Mouse (Mus musculus) kidney, postnatal 10 days (tissue): ENCODE data around the gene Dmap1.

Experiments
- DNase-seq: peaks from one replicate; pipeline ENCODE4 v3.0.0; 2021; ENCODE audit warnings: mixed read lengths

The Dmap1 gene

GRCm38 (mm10) chr4:117655500-117655863 lies 26.6 kb downstream of the Dmap1 start:
- DNase-seq, result no peak

GRCm38 (mm10) chr4:117654703-117655499 lies 27.2 kb downstream of the Dmap1 start:
- no peak for DNase-seq

GRCm38 (mm10) chr4:117654016-117654702 lies 27.9 kb downstream of the Dmap1 start:
- no peak for DNase-seq

GRCm38 (mm10) chr4:117652727-117653126 lies 29.3 kb downstream of the Dmap1 start:
- DNase-seq, result no peak

GRCm38 (mm10) chr4:117651626-117652101 lies 30.4 kb downstream of the Dmap1 start:
- DNase-seq, result no peak

GRCm38 (mm10) chr4:117646926-117647755 lies 34.9 kb downstream of the Dmap1 start:
- DNase-seq, result no peak

GRCm38 (mm10) chr4:117646496-117646895 lies 35.6 kb downstream of the Dmap1 start:
- DNase-seq, result no peak

- no peak for DNase-seq
These were observed 36.2 kb downstream of the Dmap1 start for GRCm38 (mm10) chr4:117645859-117646258.

GRCm38 (mm10) chr4:117645031-117645435 lies 37.0 kb downstream of the Dmap1 start:
- no peak for DNase-seq

GRCm38 (mm10) chr4:117641804-117642203 lies 40.3 kb downstream of the Dmap1 start:
- DNase-seq, result no peak

- DNase-seq, result no peak
These were observed 41.0 kb downstream of the Dmap1 start for GRCm38 (mm10) chr4:117640925-117641703.

- no peak for DNase-seq
These were observed 45.0 kb downstream of the Dmap1 start for GRCm38 (mm10) chr4:117636891-117637613.

- no peak for DNase-seq
These were observed 45.9 kb downstream of the Dmap1 start for GRCm38 (mm10) chr4:117636152-117636551.

GRCm38 (mm10) chr4:117634642-117635041 lies 47.4 kb downstream of the Dmap1 start:
- no peak for DNase-seq

GRCm38 (mm10) chr4:117633527-117633926 lies 48.5 kb downstream of the Dmap1 start:
- DNase-seq, result no peak

GRCm38 (mm10) chr4:117630053-117630670 lies 51.9 kb downstream of the Dmap1 start:
- DNase-seq, result no peak

GRCm38 (mm10) chr4:117628464-117628863 lies 53.6 kb downstream of the Dmap1 start:
- DNase-seq, result no peak
